In genomic region chr12:108225781-108226180, GRCm38 (mm10) we compare ENCODE assay signal across 13 mouse cellular contexts. TPM values are rescaled to one million over a fixed set of nuclear protein-coding genes. Genes with fewer than 3 reads are reported as not detected.
DNase-seq lines count a peak whose midpoint lies in the region; ATAC-seq lines count a peak whose summit lies in the region.
"Had no signal": no experiment of that assay in that cellular context is flagged by ENCODE, and none has a peak within 500 bp of the region (broad histone marks: within the 10 kb centered on the region; RNA-seq: fewer than 3 reads in every experiment).

No protein-coding gene starts in this region.

- ATAC-seq in forebrain, embryonic 11.5 days (replicated peaks; ENCODE audit: low FRiP score) = no peak
- no peak for ATAC-seq in forebrain, embryonic 13.5 days
- no peak for ATAC-seq in hindbrain, embryonic 13.5 days (ENCODE audit: low FRiP score)
- no peak for ATAC-seq in hindbrain, embryonic 16.5 days
- ATAC-seq: CD4-positive, CD25-positive, alpha-beta regulatory T cell, adult 4 months; intestine, embryonic 15.5 days had no signal

- WGBS in forebrain, embryonic 11.5 days = 72% methylated on average over 7 of the region's 7 CpGs
- WGBS in forebrain, embryonic 13.5 days = 49% methylated on average over 7 of the region's 7 CpGs
- 63% methylated on average over 7 of the region's 7 CpGs for WGBS in hindbrain, embryonic 13.5 days
- 49% methylated on average over 7 of the region's 7 CpGs for WGBS in hindbrain, embryonic 16.5 days

- 0 out of 2 replicates have a peak overlapping the region, but pooled peaks have one; percentile 5 for H3K9ac ChIP-seq in forebrain, embryonic 11.5 days (ENCODE audit: low read length)
- no peak overlapping the region for H3K9ac ChIP-seq in forebrain, embryonic 13.5 days
- H3K9ac ChIP-seq in hindbrain, embryonic 13.5 days = no peak overlapping the region
- H3K9ac ChIP-seq in hindbrain, embryonic 16.5 days (ENCODE audit: low read depth, low read length) = no peak overlapping the region
- H3K9ac ChIP-seq: intestine, embryonic 15.5 days had no signal

- H3K4me1 ChIP-seq in forebrain, embryonic 11.5 days (replicated peaks; ENCODE audit: control insufficient read depth, insufficient read depth, low read length) = peaks cover 15% of the 10 kb centered on the region
- H3K4me1 ChIP-seq in forebrain, embryonic 13.5 days = peaks cover 66% of the 10 kb centered on the region
- peaks cover 86% of the 10 kb centered on the region for H3K4me1 ChIP-seq in hindbrain, embryonic 13.5 days (replicated peaks)
- H3K4me1 ChIP-seq in hindbrain, embryonic 16.5 days (ENCODE audit: control insufficient read depth, insufficient read depth, low read depth, low read length) = peaks cover 30% of the 10 kb centered on the region

- no peak overlapping the region for H3K4me3 ChIP-seq in forebrain, embryonic 11.5 days (ENCODE audit: low read depth, low read length)
- no peak overlapping the region for H3K4me3 ChIP-seq in forebrain, embryonic 13.5 days
- H3K4me3 ChIP-seq in hindbrain, embryonic 13.5 days = no peak overlapping the region
- no peak overlapping the region for H3K4me3 ChIP-seq in hindbrain, embryonic 16.5 days (ENCODE audit: low read length)
- H3K4me3 ChIP-seq: intestine, embryonic 15.5 days; limb, embryonic 13.5 days had no signal

- H3K4me2 ChIP-seq in forebrain, embryonic 11.5 days (ENCODE audit: low read depth, low read length, severe bottlenecking) = no peak overlapping the region
- no peak overlapping the region for H3K4me2 ChIP-seq in forebrain, embryonic 13.5 days
- H3K4me2 ChIP-seq in hindbrain, embryonic 13.5 days = no peak overlapping the region
- H3K4me2 ChIP-seq in hindbrain, embryonic 16.5 days (ENCODE audit: low read length) = no peak overlapping the region
- H3K4me2 ChIP-seq: intestine, embryonic 15.5 days; limb, embryonic 13.5 days had no signal

- no peak for DNase-seq in forebrain, embryonic 11.5 days (ENCODE audit: low spot score)
- peak; percentile 21 for DNase-seq in lung, postnatal 36 days
- no peak for DNase-seq in lung, postnatal 10 days
- DNase-seq in NIH3T3 (ENCODE audit: low read depth) = peak; percentile 55
- no peak for DNase-seq in spleen, postnatal 4 days (ENCODE audit: low spot score in 2 of 2)
- DNase-seq: adrenal gland, adult 8-10 months; spleen, adult 18-20 months had no signal

- no peaks in the 10 kb centered on the region for H3K27me3 ChIP-seq in forebrain, embryonic 11.5 days (ENCODE audit: control insufficient read depth, insufficient read depth, low read length)
- no peaks in the 10 kb centered on the region for H3K27me3 ChIP-seq in forebrain, embryonic 13.5 days
- no peaks in the 10 kb centered on the region for H3K27me3 ChIP-seq in hindbrain, embryonic 13.5 days
- H3K27me3 ChIP-seq in hindbrain, embryonic 16.5 days (replicated peaks; ENCODE audit: control insufficient read depth, insufficient read depth, low read length) = no peaks in the 10 kb centered on the region
- H3K27me3 ChIP-seq: intestine, embryonic 15.5 days; limb, embryonic 13.5 days had no signal

- H3K9me3 ChIP-seq in forebrain, embryonic 11.5 days (ENCODE audit: control insufficient read depth, low read length) = no peaks in the 10 kb centered on the region
- no peaks in the 10 kb centered on the region for H3K9me3 ChIP-seq in forebrain, embryonic 13.5 days (replicated peaks)
- no peaks in the 10 kb centered on the region for H3K9me3 ChIP-seq in hindbrain, embryonic 13.5 days
- no peaks in the 10 kb centered on the region for H3K9me3 ChIP-seq in hindbrain, embryonic 16.5 days (ENCODE audit: control insufficient read depth, low read length)
- H3K9me3 ChIP-seq: intestine, embryonic 15.5 days; limb, embryonic 13.5 days had no signal

- H3K27ac ChIP-seq in forebrain, embryonic 11.5 days (ENCODE audit: low read depth, low read length) = no peak overlapping the region
- no peak overlapping the region for H3K27ac ChIP-seq in forebrain, embryonic 13.5 days
- peak overlapping the region; percentile 18; the same call in 1 of the 2 replicates for H3K27ac ChIP-seq in hindbrain, embryonic 13.5 days
- H3K27ac ChIP-seq in hindbrain, embryonic 16.5 days (ENCODE audit: low read depth, low read length) = no peak overlapping the region
- H3K27ac ChIP-seq: intestine, embryonic 15.5 days; limb, embryonic 13.5 days had no signal

- no peaks in the 10 kb centered on the region for H3K36me3 ChIP-seq in forebrain, embryonic 11.5 days (ENCODE audit: control insufficient read depth, insufficient read depth, low read length)
- 0 out of 2 replicates have a peak, but pooled peaks cover 3% of the 10 kb centered on the region for H3K36me3 ChIP-seq in forebrain, embryonic 13.5 days (ENCODE audit: poor library complexity, severe bottlenecking)
- H3K36me3 ChIP-seq in hindbrain, embryonic 13.5 days = no peaks in the 10 kb centered on the region
- H3K36me3 ChIP-seq in hindbrain, embryonic 16.5 days (ENCODE audit: control insufficient read depth, insufficient read depth, low read length) = no peaks in the 10 kb centered on the region
- H3K36me3 ChIP-seq: intestine, embryonic 15.5 days; limb, embryonic 13.5 days had no signal

RNA-seq across cellular contexts. Expression of gene Ccnk, which starts 46.4 kb away (rescaled TPM):
- 5.0 and 6.2 TPM in 2 replicates for polyA plus RNA-seq in forebrain, embryonic 11.5 days (2014; fragmentation: Nextera tagmentation; extraction: Ambion mirVana)
- polyA plus RNA-seq in forebrain, embryonic 13.5 days (2015; fragmentation: Nextera tagmentation; extraction: Ambion mirVana) = 4.5 and 5.3 TPM in 2 replicates
- 3.8 and 4.0 TPM in 2 replicates for polyA plus RNA-seq in hindbrain, embryonic 13.5 days (2015; fragmentation: Nextera tagmentation; extraction: Ambion mirVana)
- 2.2 and 2.6 TPM in 2 replicates for polyA plus RNA-seq in hindbrain, embryonic 16.5 days (2015; fragmentation: Nextera tagmentation; extraction: Ambion mirVana)

RNA-seq across cellular contexts. Expression of gene Setd3, which starts 46.7 kb away (rescaled TPM):
- polyA plus RNA-seq in forebrain, embryonic 11.5 days (2014; fragmentation: Nextera tagmentation; extraction: Ambion mirVana) = 79.2 and 85.9 TPM in 2 replicates
- 90.0 and 91.6 TPM in 2 replicates for polyA plus RNA-seq in forebrain, embryonic 13.5 days (2015; fragmentation: Nextera tagmentation; extraction: Ambion mirVana)
- 99.7 and 102 TPM in 2 replicates for polyA plus RNA-seq in hindbrain, embryonic 13.5 days (2015; fragmentation: Nextera tagmentation; extraction: Ambion mirVana)
- 93.6 and 97.6 TPM in 2 replicates for polyA plus RNA-seq in hindbrain, embryonic 16.5 days (2015; fragmentation: Nextera tagmentation; extraction: Ambion mirVana)

RNA-seq across cellular contexts. Expression of gene Ccdc85c, which starts 49.4 kb away (rescaled TPM):
- polyA plus RNA-seq in forebrain, embryonic 11.5 days (2014; fragmentation: Nextera tagmentation; extraction: Ambion mirVana) = 18.0 and 18.8 TPM in 2 replicates
- 16.2 and 17.4 TPM in 2 replicates for polyA plus RNA-seq in forebrain, embryonic 13.5 days (2015; fragmentation: Nextera tagmentation; extraction: Ambion mirVana)
- 17.3 and 17.7 TPM in 2 replicates for polyA plus RNA-seq in hindbrain, embryonic 13.5 days (2015; fragmentation: Nextera tagmentation; extraction: Ambion mirVana)
- 7.5 and 10.2 TPM in 2 replicates for polyA plus RNA-seq in hindbrain, embryonic 16.5 days (2015; fragmentation: Nextera tagmentation; extraction: Ambion mirVana)

Comparison
In these comparisons a context has a peak if more than half of its experiments do, and no peak if none do; other contexts are left out.
1. DNase-seq: peak in lung, postnatal 36 days (single experiment) and NIH3T3 (single experiment); none in forebrain, embryonic 11.5 days (single experiment), lung, postnatal 10 days (single experiment) and spleen, postnatal 4 days (0 of 2).